Mouse (Mus musculus) erythroblast, embryonic 14.5 days (primary cell): ENCODE results near the gene Rad17. TPM values are rescaled to one million over a fixed set of nuclear protein-coding genes. Genes with fewer than 3 reads are reported as not detected.

Experiments used
- H3K27me3 ChIP-seq: 2 replicates; pipeline ENCODE4 v1.6.1; 2012; ENCODE audit warnings: inconsistent platforms; ENCODE audit not compliant: control insufficient read depth
- H3K36me3 ChIP-seq: 2 replicates; pipeline ENCODE4 v1.6.1; 2012; ENCODE audit warnings: mild to moderate bottlenecking, inconsistent platforms; ENCODE audit not compliant: control insufficient read depth
- H3K4me1 ChIP-seq: 2 replicates; pipeline ENCODE4 v1.6.1; 2012; ENCODE audit warnings: inconsistent platforms; ENCODE audit not compliant: control insufficient read depth
- H3K4me3 ChIP-seq: replicated peaks from 2 replicates; pipeline ENCODE3; 2012; ENCODE audit warnings: moderate library complexity, mild to moderate bottlenecking, inconsistent platforms
- H3K9me3 ChIP-seq: 2 replicates; pipeline ENCODE4 v1.6.1; 2012; ENCODE audit warnings: low read length, inconsistent platforms, mixed read lengths; ENCODE audit not compliant: control insufficient read depth
- GATA1 ChIP-seq: IDR thresholded peaks from 2 replicates; pipeline ENCODE4 v1.6.1; 2012; ENCODE audit warnings: low read length, inconsistent platforms, mixed read lengths
- TAL1 ChIP-seq: IDR thresholded peaks from 3 replicates; pipeline ENCODE4 v1.6.1; 2012; ENCODE audit warnings: low read length, inconsistent platforms, mixed read lengths
- polyA plus RNA-seq: library from polyadenylated mRNA; stranded (reverse); fragments of >175 nt; gene quantifications from 2 replicates; pipeline ENCODE4 v1.2.3, GENCODE M21; 2012

The Rad17 gene
- polyA plus RNA-seq, 1 experiment: 1.4 TPM

GRCm38 (mm10) chr13:100617583-100617982 lies 33.3 kb downstream of the Rad17 start:
- H3K36me3 ChIP-seq: peaks cover 46% of the 10 kb centered on the region
- H3K4me1 ChIP-seq: peaks cover 12% of the 10 kb centered on the region
- no peak overlapping the region for H3K4me3 ChIP-seq
- TF ChIP-seq TAL1 (no peak), GATA1 (no peak)
- H3K27me3 ChIP-seq: peaks cover 10% of the 10 kb centered on the region
- H3K9me3 ChIP-seq: no peaks in the 10 kb centered on the region

- H3K4me1 ChIP-seq: peaks cover 12% of the 10 kb centered on the region
- no peak for TF ChIP-seq TAL1
- TF ChIP-seq GATA1: no peak
- H3K27me3 ChIP-seq: peaks cover 10% of the 10 kb centered on the region
- H3K9me3 ChIP-seq: no peaks in the 10 kb centered on the region
- H3K4me3 ChIP-seq: peak within 1 kb of the TSS; percentile 70
- peaks cover 43% of the 10 kb centered on the region for H3K36me3 ChIP-seq
These were observed 34.4 kb downstream of the Rad17 start, which contains the start of gene Marveld2 for GRCm38 (mm10) chr13:100616181-100617087. Gene Marveld2 (minus strand): TSS chr13:100616971.

GRCm38 (mm10) chr13:100612903-100613302 lies 37.9 kb downstream of the Rad17 start:
- Histone ChIP-seq H3K9me3 (peaks cover 1% of the 10 kb centered on the region), H3K4me3 (no peak overlapping the region), H3K4me1 (peaks cover 12% of the 10 kb centered on the region), H3K36me3 (peaks cover 20% of the 10 kb centered on the region), H3K27me3 (peaks cover 10% of the 10 kb centered on the region)
- TF ChIP-seq GATA1 (no peak), TAL1 (no peak)

- Histone ChIP-seq H3K9me3 (peaks cover 5% of the 10 kb centered on the region), H3K36me3 (peaks cover 15% of the 10 kb centered on the region), H3K4me1 (peaks cover 9% of the 10 kb centered on the region), H3K4me3 (no peak overlapping the region), H3K27me3 (peaks cover 10% of the 10 kb centered on the region)
- TF ChIP-seq GATA1: no peak
- no peak for TF ChIP-seq TAL1
These were observed 38.6 kb downstream of the Rad17 start for GRCm38 (mm10) chr13:100612251-100612650.

- Histone ChIP-seq H3K4me1 (peaks cover 2% of the 10 kb centered on the region), H3K36me3 (peaks cover 10% of the 10 kb centered on the region), H3K4me3 (no peak overlapping the region), H3K27me3 (peaks cover 4% of the 10 kb centered on the region), H3K9me3 (peaks cover 5% of the 10 kb centered on the region)
- TF ChIP-seq TAL1 (no peak), GATA1 (no peak)
These were observed 39.6 kb downstream of the Rad17 start for GRCm38 (mm10) chr13:100611266-100611665.

GRCm38 (mm10) chr13:100607756-100608155 lies 43.1 kb downstream of the Rad17 start:
- no peaks in the 10 kb centered on the region for H3K4me1 ChIP-seq
- no peaks in the 10 kb centered on the region for H3K27me3 ChIP-seq
- H3K9me3 ChIP-seq: peaks cover 5% of the 10 kb centered on the region
- peaks cover 10% of the 10 kb centered on the region for H3K36me3 ChIP-seq
- H3K4me3 ChIP-seq: no peak overlapping the region
- TF ChIP-seq GATA1 (no peak), TAL1 (no peak)

- Histone ChIP-seq H3K4me3 (no peak overlapping the region), H3K27me3 (no peaks in the 10 kb centered on the region), H3K36me3 (peaks cover 2% of the 10 kb centered on the region), H3K4me1 (peaks cover 7% of the 10 kb centered on the region), H3K9me3 (peaks cover 5% of the 10 kb centered on the region)
- no peak for TF ChIP-seq TAL1
- TF ChIP-seq GATA1: no peak
These were observed 45.0 kb downstream of the Rad17 start for GRCm38 (mm10) chr13:100605845-100606244.

DNA sequence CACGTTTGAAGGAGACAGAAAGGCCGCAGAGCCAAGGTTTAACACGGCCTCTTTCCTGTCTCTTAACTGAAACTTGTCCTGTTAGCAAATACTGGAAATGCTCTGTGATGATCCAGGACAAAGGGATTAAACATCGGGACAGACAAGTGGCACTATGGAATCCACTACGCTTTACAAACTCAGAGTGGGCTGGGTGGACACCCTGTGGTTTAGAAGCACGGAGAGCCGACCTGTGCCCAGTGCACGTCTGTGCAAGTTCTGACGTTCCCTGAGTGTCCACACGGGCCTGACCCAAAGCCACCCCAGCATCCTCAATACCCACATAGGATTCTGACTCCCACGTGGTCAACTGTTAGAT lies 47.1 kb downstream of the Rad17 start:
- no peak for TF ChIP-seq TAL1
- peaks cover 5% of the 10 kb centered on the region for H3K9me3 ChIP-seq

GRCm38 (mm10) chr13:100603031-100603737 lies 47.7 kb downstream of the Rad17 start:
- H3K36me3 ChIP-seq: peaks cover 2% of the 10 kb centered on the region
- no peak overlapping the region for H3K4me3 ChIP-seq
- TF ChIP-seq TAL1 (no peak), GATA1 (no peak)
- H3K27me3 ChIP-seq: no peaks in the 10 kb centered on the region
- H3K9me3 ChIP-seq: peaks cover 5% of the 10 kb centered on the region
- peaks cover 12% of the 10 kb centered on the region for H3K4me1 ChIP-seq

More for the DNA sequence above, 47.1 kb downstream of the Rad17 start:
- peaks cover 2% of the 10 kb centered on the region for H3K36me3 ChIP-seq
- H3K4me1 ChIP-seq: peaks cover 12% of the 10 kb centered on the region
- H3K27me3 ChIP-seq: no peaks in the 10 kb centered on the region
- H3K4me3 ChIP-seq: no peak overlapping the region
